Mouse (Mus musculus): ENCODE results near the gene Lgr5.

Gene Lgr5

DNA sequence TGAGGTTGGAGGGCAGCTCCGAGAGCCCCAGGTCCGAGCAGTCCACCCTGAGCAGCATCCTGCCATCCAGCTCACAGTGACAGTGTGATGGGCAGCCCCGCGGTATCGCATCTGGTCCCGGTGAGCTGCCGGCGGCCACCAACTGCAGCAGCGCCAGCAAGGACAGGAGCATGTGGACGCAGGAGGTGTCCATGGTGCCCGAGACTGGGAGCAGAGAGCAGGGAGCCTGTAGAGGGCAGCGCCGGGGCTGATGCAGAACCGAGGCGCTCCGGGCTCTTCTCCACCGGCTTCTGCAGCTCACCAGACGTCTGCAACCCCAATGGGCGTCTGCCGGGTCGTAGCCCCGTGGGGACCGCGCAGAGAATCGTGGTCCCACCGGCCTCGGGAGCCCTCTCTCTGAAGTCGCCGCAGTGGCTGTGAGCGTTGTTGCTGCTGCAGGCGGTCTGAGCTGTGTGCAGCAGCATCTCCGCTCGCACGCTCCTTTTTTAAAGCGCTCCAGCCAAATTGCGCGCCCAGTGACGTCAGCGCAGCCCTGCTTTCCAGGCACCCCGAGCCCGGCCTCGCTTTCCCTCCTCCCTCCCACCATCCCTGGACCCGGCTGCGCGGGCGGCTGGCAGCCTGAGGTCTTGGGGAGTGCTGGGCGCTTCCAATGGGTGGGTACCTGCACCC is at the start of gene Lgr5:
TSS of gene Lgr5 (minus strand) at position 480 of the 669 bp plus-strand sequence.
- peak in 1 of 2 experiments; percentile 33 for DNase-seq (ENCODE audit: low spot score in 2 of 2)

DNA sequence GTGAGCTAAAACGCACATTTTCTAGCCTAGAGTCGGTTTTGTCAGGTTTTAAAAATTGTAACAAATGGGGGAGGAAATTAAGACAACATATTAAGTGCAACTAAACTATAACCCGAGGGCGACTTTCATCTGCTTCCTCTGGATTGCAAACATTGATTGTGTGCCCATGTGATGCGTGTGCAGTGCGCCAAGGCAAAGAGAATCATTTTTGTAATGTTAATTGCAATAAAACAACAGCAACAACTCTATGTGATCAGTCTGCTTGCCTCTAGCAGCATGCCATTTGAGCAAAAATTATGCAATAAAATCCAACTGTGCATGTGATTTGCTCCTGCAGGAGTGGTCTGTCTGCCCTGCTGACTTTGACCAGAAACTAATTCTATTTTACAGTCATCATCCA is 39.1 kb upstream of the Lgr5 start:
- DNase-seq (ENCODE audit: low spot score in 2 of 2), result no peak

- no peak for DNase-seq (ENCODE audit: low spot score in 2 of 2)
Measured at GRCm38 (mm10) chr10:115624957-115625356, 37.4 kb upstream of the Lgr5 start.

DNA sequence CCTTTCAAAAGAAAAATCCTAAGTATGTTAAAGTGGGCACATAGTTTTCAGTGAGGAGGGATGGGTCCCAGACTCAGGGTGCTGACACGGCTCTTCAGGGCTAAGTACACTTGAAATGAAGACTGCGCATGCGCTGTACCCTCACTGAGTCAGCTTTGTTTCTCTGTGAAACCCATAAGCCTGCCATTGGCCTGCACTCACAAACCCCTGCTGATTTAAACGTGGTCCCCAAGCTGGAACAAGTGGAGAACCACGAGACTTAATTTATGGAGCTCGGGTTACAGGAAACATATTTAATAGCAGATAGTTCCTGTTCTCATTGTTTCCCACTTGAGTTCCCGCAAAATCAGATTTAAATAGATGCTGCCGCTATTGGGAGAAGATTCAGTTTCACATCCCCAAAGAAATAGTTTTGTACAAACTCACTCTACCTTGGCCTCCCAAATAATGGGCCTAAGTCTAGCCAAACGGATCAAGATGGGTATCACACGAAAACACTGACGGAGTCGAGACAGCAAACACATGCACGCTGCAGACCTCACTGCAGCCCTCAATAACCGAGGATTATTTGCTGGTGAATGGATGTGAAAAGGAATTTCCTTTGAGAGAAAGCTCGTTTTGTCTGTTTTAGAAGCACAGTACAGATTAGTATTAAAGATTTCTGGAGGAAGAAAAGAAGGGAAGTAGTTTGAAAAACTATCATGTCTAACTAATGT is 36.5 kb upstream of the Lgr5 start:
- peak in 1 of 2 experiments; percentile 11 for DNase-seq (ENCODE audit: low spot score in 2 of 2)

GRCm38 (mm10) chr10:115623481-115623880 is 35.9 kb upstream of the Lgr5 start:
- no peak for DNase-seq (ENCODE audit: low spot score in 2 of 2)

- DNase-seq (ENCODE audit: low spot score in 2 of 2), result no peak
Measured at GRCm38 (mm10) chr10:115618288-115618856, 30.8 kb upstream of the Lgr5 start.

DNA sequence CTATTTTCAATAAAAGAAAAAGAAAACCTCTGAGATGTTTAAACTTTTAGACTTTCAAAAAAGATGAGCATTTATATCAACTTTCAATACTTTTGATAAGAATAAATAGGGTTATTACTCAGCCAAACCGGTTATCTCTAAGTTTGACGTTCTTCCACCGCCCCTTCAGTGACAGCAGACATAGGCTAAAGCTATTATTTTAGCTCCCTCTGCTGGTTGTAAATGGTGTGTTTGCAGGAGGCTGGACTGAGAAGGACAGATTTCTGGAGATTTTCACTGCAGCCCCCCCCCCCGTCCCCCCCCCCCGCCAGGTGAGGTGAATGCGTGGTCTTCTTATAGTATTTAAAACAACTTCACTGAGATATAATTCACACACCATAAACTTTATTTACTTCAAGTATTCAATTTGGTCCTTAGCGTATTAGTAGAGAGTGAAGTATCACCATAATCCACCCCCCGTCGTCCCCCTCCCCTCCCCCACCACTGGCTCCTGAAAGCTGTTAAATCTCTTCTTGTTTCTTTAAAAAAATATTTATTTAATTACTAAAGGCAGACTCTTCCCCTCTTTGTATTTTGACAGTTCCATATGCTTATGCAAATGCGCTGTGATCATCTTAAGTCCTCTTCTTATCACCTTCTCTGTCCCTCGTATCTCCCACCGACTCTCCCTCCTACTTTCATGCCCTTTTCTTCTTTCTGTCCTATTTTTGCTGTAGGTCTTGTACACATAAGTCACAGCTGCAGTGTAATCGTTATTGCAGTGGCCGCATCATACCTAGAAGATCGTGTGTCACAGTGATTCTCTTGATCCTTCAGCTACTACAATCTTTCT is 30.1 kb upstream of the Lgr5 start:
- DNase-seq (ENCODE audit: low spot score in 2 of 2), result no peak

DNA sequence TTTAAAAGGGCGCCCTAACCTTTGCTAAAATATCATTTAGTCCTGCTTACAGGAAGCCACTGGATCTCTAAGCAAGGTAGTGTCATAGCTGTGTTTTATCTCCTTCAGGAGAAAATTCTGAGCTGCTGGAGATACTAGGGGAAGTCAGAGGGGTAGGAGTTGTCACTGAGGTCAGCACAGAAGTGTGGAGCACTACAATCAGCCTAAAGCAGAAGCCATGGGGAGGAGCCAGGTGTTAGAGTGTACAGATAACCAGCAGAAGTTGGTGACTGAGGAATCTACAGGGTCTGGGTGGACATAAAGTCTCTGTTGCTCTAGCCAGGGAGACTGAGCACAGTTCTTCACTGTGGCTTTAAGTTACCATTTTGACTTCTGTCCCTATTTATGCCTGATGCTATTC is 8.2 kb upstream of the Lgr5 start:
- no peak for DNase-seq (ENCODE audit: low spot score in 2 of 2)

- DNase-seq (ENCODE audit: low spot score in 2 of 2), result no peak
Measured at GRCm38 (mm10) chr10:115593651-115594050, 6.1 kb upstream of the Lgr5 start.

DNA sequence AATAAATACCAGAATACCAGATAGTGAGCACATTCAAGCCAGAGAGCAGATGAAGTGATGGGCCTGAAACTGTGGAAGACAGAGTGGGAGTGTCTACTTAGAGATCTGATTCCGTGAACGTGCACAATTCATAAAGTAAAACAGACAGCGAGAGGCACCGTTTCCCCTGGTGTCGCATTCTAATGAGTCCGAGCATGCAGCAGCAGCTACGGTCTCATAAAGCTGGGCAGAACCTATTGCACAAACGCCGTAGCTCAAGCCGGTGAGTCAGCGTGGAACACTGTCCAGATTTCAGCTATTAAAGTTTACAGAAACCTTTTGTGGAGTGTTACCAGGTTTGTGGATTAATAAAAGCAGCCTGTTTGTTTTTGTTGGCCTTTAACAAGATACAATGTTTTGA is 5.6 kb upstream of the Lgr5 start:
- no peak for DNase-seq (ENCODE audit: low spot score in 2 of 2)

GRCm38 (mm10) chr10:115587979-115588378 is 399 bp upstream of the Lgr5 start:
- no peak for DNase-seq (ENCODE audit: low spot score in 2 of 2)

GRCm38 (mm10) chr10:115586246-115587231 is 1.0 kb downstream of the Lgr5 start:
- no peak for DNase-seq (ENCODE audit: low spot score in 2 of 2)

DNA sequence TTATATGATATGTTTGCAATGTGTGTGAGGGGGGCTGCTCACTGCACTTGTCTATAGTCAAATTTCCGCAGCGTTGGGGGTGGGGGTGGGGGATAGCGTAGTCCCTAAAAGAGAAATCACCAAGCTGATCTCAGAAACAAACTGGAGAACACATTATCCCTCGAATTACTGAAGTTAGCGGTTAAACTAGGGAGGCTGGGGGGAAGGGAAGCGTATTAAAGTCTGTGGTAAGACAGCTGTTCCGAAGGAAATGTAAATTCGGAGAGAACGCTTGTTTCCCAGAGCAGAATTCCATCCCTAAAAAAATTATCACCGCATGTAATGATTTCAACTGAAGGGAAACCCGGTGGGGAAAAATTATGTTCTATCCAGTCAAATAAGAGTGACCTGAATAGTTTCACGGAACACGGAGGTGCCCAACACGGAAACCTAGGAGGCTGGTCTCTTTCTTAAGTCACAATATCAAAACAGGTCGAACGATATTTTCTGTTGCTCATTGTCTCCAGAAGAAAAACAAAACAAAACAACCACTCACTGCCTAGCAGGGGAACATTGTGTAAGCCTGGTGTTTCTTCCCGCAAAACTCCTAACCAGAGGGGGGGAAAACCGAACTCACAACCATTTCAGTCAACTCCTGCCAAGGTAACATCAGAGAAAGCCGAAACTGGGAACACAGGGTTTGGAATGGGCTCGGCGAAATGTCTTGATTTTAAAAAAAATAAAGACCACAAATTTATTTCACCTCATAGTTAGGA is 1.9 kb downstream of the Lgr5 start:
- DNase-seq (ENCODE audit: low spot score in 2 of 2), result no peak

GRCm38 (mm10) chr10:115584656-115585055 is 2.9 kb downstream of the Lgr5 start:
- DNase-seq (ENCODE audit: low spot score in 2 of 2), result no peak

DNA sequence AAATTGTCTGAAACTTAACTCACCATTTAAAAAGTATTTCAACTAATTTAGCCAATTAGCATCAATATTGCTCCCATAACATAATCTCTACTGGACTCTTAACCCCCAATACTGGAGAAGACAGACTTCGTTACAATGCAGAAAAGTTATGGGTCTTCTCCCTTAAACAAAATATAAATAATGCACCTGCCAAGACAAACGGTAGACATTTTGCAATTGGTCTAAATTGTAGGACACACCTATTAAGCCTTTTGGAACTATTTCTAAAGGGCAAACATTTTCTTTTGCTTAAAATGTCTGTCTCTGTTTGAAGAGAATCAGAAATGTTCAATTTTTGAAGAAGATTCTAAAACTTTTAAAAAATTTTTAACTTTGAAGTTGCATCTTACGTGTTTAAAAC is 4.5 kb downstream of the Lgr5 start:
- no peak for DNase-seq (ENCODE audit: low spot score in 2 of 2)

- no peak for DNase-seq (ENCODE audit: low spot score in 2 of 2)
Measured at GRCm38 (mm10) chr10:115581971-115582370, 5.6 kb downstream of the Lgr5 start.

DNA sequence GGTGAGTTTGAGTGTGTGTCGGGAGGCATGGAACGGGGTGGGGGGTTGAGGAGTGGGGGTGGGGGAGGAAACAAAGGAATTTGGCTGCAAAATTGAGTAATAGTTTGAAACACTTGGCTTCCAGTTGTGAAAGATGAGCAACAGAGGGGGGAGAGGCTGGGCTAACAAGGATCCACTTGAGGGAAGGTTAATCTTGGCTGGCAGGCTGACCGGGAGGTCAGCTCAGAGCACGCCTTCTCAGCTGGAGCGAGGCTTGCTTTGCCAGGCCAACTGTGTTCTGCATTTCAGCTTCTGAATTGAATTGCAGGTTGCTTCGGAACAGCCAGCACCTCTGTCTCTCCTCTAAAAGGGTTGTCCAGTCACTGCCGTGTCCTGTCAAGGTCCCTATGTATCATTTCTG is 8.1 kb downstream of the Lgr5 start:
- no peak for DNase-seq (ENCODE audit: low spot score in 2 of 2)

GRCm38 (mm10) chr10:115579076-115579475 is 8.5 kb downstream of the Lgr5 start:
- DNase-seq (ENCODE audit: low spot score in 2 of 2), result no peak

GRCm38 (mm10) chr10:115571734-115572440 is 15.7 kb downstream of the Lgr5 start:
- DNase-seq (ENCODE audit: low spot score in 2 of 2), result no peak

DNA sequence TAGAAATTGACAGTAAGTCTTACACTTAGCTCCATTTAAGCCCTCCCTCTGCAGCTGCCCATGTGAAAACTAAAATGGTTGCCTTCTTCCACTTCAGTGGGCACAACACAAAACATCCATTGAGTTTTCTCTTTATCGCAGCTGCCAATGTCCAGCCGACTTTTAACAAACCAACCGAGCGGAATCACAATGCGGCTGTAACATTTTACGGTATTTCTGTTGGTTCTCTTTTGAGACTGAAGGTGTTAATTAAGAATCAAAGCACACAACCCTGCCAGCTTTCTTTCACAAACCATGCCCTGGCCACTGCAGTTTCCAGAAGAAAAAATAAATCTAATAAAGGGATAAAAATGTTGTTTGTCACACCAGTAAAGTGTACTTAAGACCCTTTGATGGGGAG is 16.3 kb downstream of the Lgr5 start:
- no peak for DNase-seq (ENCODE audit: low spot score in 2 of 2)
